Mouse (Mus musculus) forebrain, embryonic 16.5 days (tissue): ENCODE data around the gene Nphp1. TPM values are rescaled to one million over a fixed set of nuclear protein-coding genes. Genes with fewer than 3 reads are reported as not detected.

Experiments used
- ATAC-seq: fragments of 200-750 bp; cut with Nextera tagmentation; 2 replicates; pipeline ENCODE4 v1.8.0; 2017; ENCODE audit warnings: mild to moderate bottlenecking, moderate library complexity
- H3K27ac ChIP-seq: fragments of 300-500 bp; sonication (generic); 2 replicates; pipeline ENCODE4 v1.5.1; 2014; ENCODE audit warnings: low read length, control low read depth
- H3K27me3 ChIP-seq: fragments of 300-500 bp; sonication (generic); replicated peaks from 2 replicates; pipeline ENCODE4 v1.6.1; 2014; ENCODE audit warnings: low read length; ENCODE audit not compliant: control insufficient read depth, insufficient read depth
- H3K36me3 ChIP-seq: fragments of 300-500 bp; sonication (generic); 2 replicates; pipeline ENCODE4 v1.6.1; 2014; ENCODE audit not compliant: control insufficient read depth, insufficient read depth
- H3K4me1 ChIP-seq: fragments of 300-500 bp; sonication (generic); replicated peaks from 2 replicates; pipeline ENCODE4 v1.6.1; 2014; ENCODE audit warnings: low read length; ENCODE audit not compliant: control insufficient read depth, insufficient read depth
- H3K4me2 ChIP-seq: fragments of 300-500 bp; sonication (generic); 2 replicates; pipeline ENCODE4 v1.6.1; 2014; ENCODE audit warnings: mild to moderate bottlenecking, low read length, control low read depth
- H3K4me3 ChIP-seq: fragments of 300-500 bp; sonication (generic); replicated peaks from 2 replicates; pipeline ENCODE4 v1.5.1; 2014; ENCODE audit warnings: mild to moderate bottlenecking, low read length, control low read depth
- H3K9ac ChIP-seq: fragments of 300-500 bp; sonication (generic); replicated peaks from 2 replicates; pipeline ENCODE4 v1.6.1; 2014; ENCODE audit warnings: low read depth, low read length, control low read depth
- H3K9me3 ChIP-seq: fragments of 300-500 bp; sonication (generic); 2 replicates; pipeline ENCODE4 v1.6.1; 2016; ENCODE audit warnings: low read length; ENCODE audit not compliant: control insufficient read depth
- WGBS: fragments of 180-500 bp; shearing (Covaris S2); extraction: QIAGEN DNeasy Blood & Tissue Kit; methylation state at CpG from one replicate; pipeline ENCODE4 v1.1.7; 2014; 5-methylcytosine and 5-hydroxymethylcytosine counted together
- polyA plus RNA-seq: library from polyadenylated mRNA; unstranded; fragments of >200 nt; fragmentation: Nextera tagmentation; extraction: Ambion mirVana; gene quantifications from 2 replicates; pipeline ENCODE4 v1.2.1, GENCODE M21; 2015

The Nphp1 gene
- polyA plus RNA-seq, 1 experiment from 2014 or later, result 17.9 TPM

- no peak for ATAC-seq
- H3K4me2 ChIP-seq, result no peak overlapping the region
- H3K27ac ChIP-seq, result no peak overlapping the region
- H3K9ac ChIP-seq, result no peak overlapping the region
- no peaks in the 10 kb centered on the region for H3K27me3 ChIP-seq
- H3K4me3 ChIP-seq, result no peak overlapping the region
- no peaks in the 10 kb centered on the region for H3K36me3 ChIP-seq
- H3K9me3 ChIP-seq, result no peaks in the 10 kb centered on the region
- 80% methylated on average over 3 of the region's 3 CpGs for WGBS
- no peaks in the 10 kb centered on the region for H3K4me1 ChIP-seq
Measured at GRCm38 (mm10) chr2:127708792-127709191, 79.9 kb downstream of the Nphp1 start.

GRCm38 (mm10) chr2:127708060-127708459 lies 80.6 kb downstream of the Nphp1 start:
- H3K27me3 ChIP-seq, result no peaks in the 10 kb centered on the region
- H3K27ac ChIP-seq, result no peak overlapping the region
- ATAC-seq, result no peak
- H3K4me1 ChIP-seq, result no peaks in the 10 kb centered on the region
- H3K9me3 ChIP-seq, result no peaks in the 10 kb centered on the region
- no peak overlapping the region for H3K4me2 ChIP-seq
- WGBS, result 50% methylated on average over 3 of the region's 3 CpGs
- H3K9ac ChIP-seq, result no peak overlapping the region
- H3K36me3 ChIP-seq, result no peaks in the 10 kb centered on the region
- H3K4me3 ChIP-seq, result no peak overlapping the region

DNA sequence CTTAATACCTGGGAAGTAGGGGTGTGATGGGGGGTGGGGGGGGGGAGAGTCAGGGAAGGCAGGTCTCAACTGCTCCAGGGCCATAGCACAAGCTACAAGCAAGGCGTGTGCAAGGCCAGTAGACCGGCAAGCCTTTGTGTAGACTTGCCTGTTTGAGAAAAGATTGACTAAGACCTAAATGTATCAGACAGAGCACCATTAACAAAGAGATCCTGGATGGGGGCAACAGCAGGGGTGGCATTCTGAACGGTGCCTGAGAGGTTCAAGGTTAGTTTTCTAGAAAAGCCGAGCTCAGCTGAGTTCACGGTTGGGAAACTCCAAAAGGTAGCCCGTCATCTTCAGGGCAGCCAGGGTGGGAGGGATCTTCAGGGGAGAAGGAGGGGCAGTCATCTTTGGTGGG lies 83.4 kb downstream of the Nphp1 start:
- Histone ChIP-seq H3K4me1 (no peaks in the 10 kb centered on the region), H3K36me3 (no peaks in the 10 kb centered on the region), H3K27ac (no peak overlapping the region), H3K9ac (no peak overlapping the region), H3K4me2 (no peak overlapping the region), H3K9me3 (no peaks in the 10 kb centered on the region), H3K27me3 (no peaks in the 10 kb centered on the region), H3K4me3 (no peak overlapping the region)
- 70% methylated on average over 6 of the region's 6 CpGs for WGBS
- ATAC-seq, result no peak

Other genes starting within 250 kb of the Nphp1 start
- 0.05 TPM in 1 of 2 replicates, not detected in the other for gene Prom2, start 247.4 kb downstream of the Nphp1 start, polyA plus RNA-seq
- 11.0 and 11.7 TPM in 2 replicates for gene Zfp661, start 201.8 kb downstream of the Nphp1 start, polyA plus RNA-seq
- gene Mrps5, start 201.7 kb downstream of the Nphp1 start, polyA plus RNA-seq, result 173 and 184 TPM in 2 replicates
- 0.72 and 1.8 TPM in 2 replicates for gene Mal, start 132.2 kb downstream of the Nphp1 start, polyA plus RNA-seq
- gene Mall, start 59.0 kb downstream of the Nphp1 start, polyA plus RNA-seq, result 0.91 TPM in 2 replicates
- gene Mtln, start 3.6 kb upstream of the Nphp1 start, polyA plus RNA-seq, result 29.5 and 30.1 TPM in 2 replicates
- gene Bub1, start 43.0 kb upstream of the Nphp1 start, polyA plus RNA-seq, result 21.9 and 24.6 TPM in 2 replicates
- gene Acoxl, start 50.0 kb upstream of the Nphp1 start, polyA plus RNA-seq, result not detected in 2 replicates